Mouse (Mus musculus): ENCODE data around the gene Cttnbp2nl. TPM values are rescaled to one million over a fixed set of nuclear protein-coding genes. Genes with fewer than 3 reads are reported as not detected.

Cttnbp2nl gene
- polyA plus RNA-seq, 1 experiment from 2014 or later = 46.2 TPM

GRCm38 (mm10) chr3:104963331-104964276 is 89.3 kb downstream of the Cttnbp2nl start:
- H3K9ac ChIP-seq (replicated peaks) = no peak overlapping the region
- H3K4me2 ChIP-seq = peak overlapping the region; percentile 21; the same call in 1 of the 2 replicates
- no peak overlapping the region for H3K4me3 ChIP-seq (replicated peaks)
- WGBS = 22% methylated on average over 13 of the region's 13 CpGs
- no peaks in the 10 kb centered on the region for H3K36me3 ChIP-seq
- H3K27me3 ChIP-seq = peaks cover 60% of the 10 kb centered on the region
- H3K27ac ChIP-seq = no peak overlapping the region
- no peaks in the 10 kb centered on the region for H3K9me3 ChIP-seq
- no peak for ATAC-seq (ENCODE audit: insufficient number of reproducible peaks, insufficient read depth, low FRiP score, low TSS enrichment, low read depth)
- peaks cover 49% of the 10 kb centered on the region for H3K4me1 ChIP-seq (replicated peaks)

- ATAC-seq (ENCODE audit: insufficient number of reproducible peaks, insufficient read depth, low FRiP score, low TSS enrichment, low read depth) = no peak
- Histone ChIP-seq H3K36me3 (no peaks in the 10 kb centered on the region), H3K9ac (replicated peaks) (no peak overlapping the region), H3K27me3 (peaks cover 68% of the 10 kb centered on the region), H3K9me3 (no peaks in the 10 kb centered on the region), H3K4me1 (replicated peaks) (peaks cover 44% of the 10 kb centered on the region), H3K27ac (no peak overlapping the region), H3K4me2 (peak overlapping the region; percentile 79; the same call in 1 of the 2 replicates), H3K4me3 (replicated peaks) (no peak overlapping the region)
- WGBS = 3% methylated on average over 4 of the region's 5 CpGs
These were observed 90.1 kb downstream of the Cttnbp2nl start for GRCm38 (mm10) chr3:104962866-104963265.

GRCm38 (mm10) chr3:104962141-104962611 is 90.8 kb downstream of the Cttnbp2nl start:
- peaks cover 68% of the 10 kb centered on the region for H3K27me3 ChIP-seq
- H3K9ac ChIP-seq (replicated peaks) = peak overlapping the region; percentile 56; the same call in 1 of the 2 replicates
- peaks cover 44% of the 10 kb centered on the region for H3K4me1 ChIP-seq (replicated peaks)
- peak overlapping the region; percentile 57 for H3K4me3 ChIP-seq (replicated peaks)
- no peak overlapping the region for H3K27ac ChIP-seq
- H3K9me3 ChIP-seq = no peaks in the 10 kb centered on the region
- peak overlapping the region; percentile 79 for H3K4me2 ChIP-seq
- H3K36me3 ChIP-seq = no peaks in the 10 kb centered on the region
- under 1% methylated on average over 31 of the region's 31 CpGs for WGBS
- ATAC-seq (ENCODE audit: insufficient number of reproducible peaks, insufficient read depth, low FRiP score, low TSS enrichment, low read depth) = peak; percentile 32; the same call in 1 of the 2 replicates

- peaks cover 68% of the 10 kb centered on the region for H3K27me3 ChIP-seq
- H3K4me2 ChIP-seq = peak within 1 kb of the TSS; percentile 79
- H3K4me3 ChIP-seq (replicated peaks) = peak within 1 kb of the TSS; percentile 57
- H3K4me1 ChIP-seq (replicated peaks) = peaks cover 44% of the 10 kb centered on the region
- H3K9ac ChIP-seq (replicated peaks) = peak within 1 kb of the TSS; percentile 56
- H3K9me3 ChIP-seq = no peaks in the 10 kb centered on the region
- 1% methylated on average over 69 of the region's 87 CpGs for WGBS
- H3K36me3 ChIP-seq = no peaks in the 10 kb centered on the region; the same call in 1 of the 2 replicates
- H3K27ac ChIP-seq = no peak within 1 kb of the TSS
- ATAC-seq (ENCODE audit: insufficient number of reproducible peaks, insufficient read depth, low FRiP score, low TSS enrichment, low read depth) = peak; percentile 34; the same call in 1 of the 2 replicates
These were observed 91.6 kb downstream of the Cttnbp2nl start, which contains the start of gene Wnt2b for GRCm38 (mm10) chr3:104961066-104962059. Gene Wnt2b (minus strand): TSS chr3:104961921.

GRCm38 (mm10) chr3:104960026-104961000 is 92.6 kb downstream of the Cttnbp2nl start:
- Histone ChIP-seq H3K4me3 (replicated peaks) (peak overlapping the region; percentile 57), H3K9me3 (no peaks in the 10 kb centered on the region), H3K4me1 (replicated peaks) (peaks cover 39% of the 10 kb centered on the region), H3K27me3 (peaks cover 68% of the 10 kb centered on the region), H3K4me2 (peak overlapping the region; percentile 79), H3K27ac (no peak overlapping the region), H3K36me3 (peaks cover under 1% of the 10 kb centered on the region; the same call in 1 of the 2 replicates), H3K9ac (replicated peaks) (no peak overlapping the region)
- 11% methylated on average over 19 of the region's 19 CpGs for WGBS
- no peak for ATAC-seq (ENCODE audit: insufficient number of reproducible peaks, insufficient read depth, low FRiP score, low TSS enrichment, low read depth)

GRCm38 (mm10) chr3:104956131-104956581 is 96.8 kb downstream of the Cttnbp2nl start:
- no peak overlapping the region for H3K4me3 ChIP-seq (replicated peaks)
- no peak for ATAC-seq (ENCODE audit: insufficient number of reproducible peaks, insufficient read depth, low FRiP score, low TSS enrichment, low read depth)
- H3K27me3 ChIP-seq = peaks cover 34% of the 10 kb centered on the region
- peaks cover 33% of the 10 kb centered on the region for H3K36me3 ChIP-seq
- H3K4me1 ChIP-seq (replicated peaks) = peaks cover 8% of the 10 kb centered on the region
- 84% methylated on average over 6 of the region's 6 CpGs for WGBS
- H3K4me2 ChIP-seq = no peak overlapping the region
- no peak overlapping the region for H3K27ac ChIP-seq
- H3K9ac ChIP-seq (replicated peaks) = no peak overlapping the region
- H3K9me3 ChIP-seq = no peaks in the 10 kb centered on the region

GRCm38 (mm10) chr3:104954551-104954950 is 98.4 kb downstream of the Cttnbp2nl start:
- H3K27me3 ChIP-seq = peaks cover 18% of the 10 kb centered on the region
- no peak overlapping the region for H3K4me3 ChIP-seq (replicated peaks)
- peaks cover 42% of the 10 kb centered on the region for H3K36me3 ChIP-seq
- H3K4me1 ChIP-seq (replicated peaks) = no peaks in the 10 kb centered on the region; the same call in 1 of the 2 replicates
- no peak overlapping the region for H3K9ac ChIP-seq (replicated peaks)
- ATAC-seq (ENCODE audit: insufficient number of reproducible peaks, insufficient read depth, low FRiP score, low TSS enrichment, low read depth) = no peak
- no peak overlapping the region for H3K27ac ChIP-seq
- 98% methylated on average over 15 of the region's 15 CpGs for WGBS
- H3K4me2 ChIP-seq = no peak overlapping the region
- no peaks in the 10 kb centered on the region for H3K9me3 ChIP-seq

GRCm38 (mm10) chr3:104954137-104954536 is 98.8 kb downstream of the Cttnbp2nl start:
- no peak overlapping the region for H3K4me2 ChIP-seq
- no peak overlapping the region for H3K9ac ChIP-seq (replicated peaks)
- H3K36me3 ChIP-seq = peaks cover 42% of the 10 kb centered on the region
- no peak overlapping the region for H3K27ac ChIP-seq
- H3K4me3 ChIP-seq (replicated peaks) = no peak overlapping the region
- no peaks in the 10 kb centered on the region for H3K4me1 ChIP-seq (replicated peaks)
- peaks cover 13% of the 10 kb centered on the region for H3K27me3 ChIP-seq
- ATAC-seq (ENCODE audit: insufficient number of reproducible peaks, insufficient read depth, low FRiP score, low TSS enrichment, low read depth) = no peak
- no peaks in the 10 kb centered on the region for H3K9me3 ChIP-seq
- 86% methylated on average over 3 of the region's 3 CpGs for WGBS

GRCm38 (mm10) chr3:104952891-104953670 is 99.9 kb downstream of the Cttnbp2nl start:
- no peak overlapping the region for H3K27ac ChIP-seq
- 95% methylated on average over 23 of the region's 23 CpGs for WGBS
- H3K36me3 ChIP-seq = peaks cover 47% of the 10 kb centered on the region
- ATAC-seq (ENCODE audit: insufficient number of reproducible peaks, insufficient read depth, low FRiP score, low TSS enrichment, low read depth) = no peak
- H3K4me2 ChIP-seq = no peak overlapping the region
- H3K4me3 ChIP-seq (replicated peaks) = no peak overlapping the region
- peaks cover 3% of the 10 kb centered on the region; the same call in 1 of the 2 replicates for H3K27me3 ChIP-seq
- no peak overlapping the region for H3K9ac ChIP-seq (replicated peaks)
- no peaks in the 10 kb centered on the region for H3K4me1 ChIP-seq (replicated peaks)
- H3K9me3 ChIP-seq = no peaks in the 10 kb centered on the region

Data from limb, embryonic 12.5 days (tissue).